ENCODE assay signal across 8 mouse cellular contexts in genomic region chr15:31530659-31531445, GRCm38 (mm10). TPM values are rescaled to one million over a fixed set of nuclear protein-coding genes. Genes with fewer than 3 reads are reported as not detected.
DNase-seq lines count a peak whose midpoint lies in the region; ATAC-seq and TF ChIP-seq lines count a peak whose summit lies in the region.

March6 (minus strand) TSS chr15:31531053.

- H3K27ac ChIP-seq in embryonic fibroblast, embryonic 13.5 days (ENCODE audit: insufficient read depth, low read length), result peak within 1 kb of the TSS; percentile 93
- peak within 1 kb of the TSS; percentile 98 for H3K27ac ChIP-seq in heart, embryonic 10.5 days
- peak within 1 kb of the TSS; percentile 94 for H3K27ac ChIP-seq in kidney, embryonic 15.5 days
- H3K27ac ChIP-seq in limb, embryonic 15.5 days, result peak within 1 kb of the TSS; percentile 96
- H3K27ac ChIP-seq in midbrain, postnatal 0 days (ENCODE audit: low read depth, low read length), result peak within 1 kb of the TSS; percentile 96

- DNase-seq in A20 (ENCODE audit: low read depth, low spot score), result peak; percentile 90
- peak; percentile 97 for DNase-seq in brain, adult 2 months (ENCODE audit: low read depth, low spot score)
- DNase-seq in heart, embryonic 10.5 days (ENCODE audit: low spot score), result peak; percentile 91
- peak; percentile 96 for DNase-seq in midbrain, postnatal 0 days (ENCODE audit: low spot score)
- peak; percentile 84 to 93 for DNase-seq in spleen, postnatal 10 days (ENCODE audit: low spot score in 2 of 2)

- no peaks in the 10 kb centered on the region for H3K9me3 ChIP-seq in heart, embryonic 10.5 days
- no peaks in the 10 kb centered on the region for H3K9me3 ChIP-seq in kidney, embryonic 15.5 days (replicated peaks)
- H3K9me3 ChIP-seq in limb, embryonic 15.5 days, result no peaks in the 10 kb centered on the region
- no peaks in the 10 kb centered on the region for H3K9me3 ChIP-seq in midbrain, postnatal 0 days (ENCODE audit: low read length)

- H3K4me1 ChIP-seq in embryonic fibroblast, embryonic 13.5 days (ENCODE audit: control insufficient read depth, insufficient read depth, low read length), result peaks cover 3% of the 10 kb centered on the region; the same call in 1 of the 2 replicates
- H3K4me1 ChIP-seq in heart, embryonic 10.5 days, result peaks cover 13% of the 10 kb centered on the region
- H3K4me1 ChIP-seq in kidney, embryonic 15.5 days, result peaks cover 25% of the 10 kb centered on the region
- peaks cover 12% of the 10 kb centered on the region; the same call in 1 of the 2 replicates for H3K4me1 ChIP-seq in limb, embryonic 15.5 days
- peaks cover 8% of the 10 kb centered on the region; the same call in 1 of the 2 replicates for H3K4me1 ChIP-seq in midbrain, postnatal 0 days (ENCODE audit: insufficient read depth, low read length)

- TF ChIP-seq CTCF in embryonic fibroblast, embryonic 13.5 days (IDR thresholded peaks at IDR 0.05; ENCODE audit: borderline replicate concordance, insufficient read depth, low read length), result no peak
- TF ChIP-seq CTCF in midbrain, postnatal 0 days (IDR thresholded peaks at IDR 0.05), result no peak

- H3K9ac ChIP-seq in kidney, embryonic 15.5 days, result peak within 1 kb of the TSS; percentile 92
- peak within 1 kb of the TSS; percentile 85 for H3K9ac ChIP-seq in limb, embryonic 15.5 days
- peak within 1 kb of the TSS; percentile 92 for H3K9ac ChIP-seq in midbrain, postnatal 0 days (replicated peaks; ENCODE audit: low read length, poor library complexity, severe bottlenecking)

- WGBS in heart, embryonic 10.5 days, result under 1% methylated on average over 92 of the region's 132 CpGs
- WGBS in kidney, embryonic 15.5 days, result under 1% methylated on average over 95 of the region's 132 CpGs
- WGBS in limb, embryonic 15.5 days, result under 1% methylated on average over 91 of the region's 132 CpGs
- WGBS in midbrain, postnatal 0 days, result under 1% methylated on average over 87 of the region's 132 CpGs

- peak; percentile 94 for ATAC-seq in kidney, embryonic 15.5 days (replicated peaks; ENCODE audit: low FRiP score)
- peak; percentile 88 for ATAC-seq in limb, embryonic 15.5 days (ENCODE audit: insufficient number of reproducible peaks, low FRiP score, low TSS enrichment, low read depth)
- peak; percentile 94 for ATAC-seq in midbrain, postnatal 0 days (ENCODE audit: low FRiP score)

- TF ChIP-seq POLR2A in embryonic fibroblast, embryonic 13.5 days (IDR thresholded peaks at IDR 0.05; ENCODE audit: low read depth, low read length), result peak; percentile 75

- H3K4me3 ChIP-seq in embryonic fibroblast, embryonic 13.5 days (ENCODE audit: insufficient read depth, low read length), result peak within 1 kb of the TSS; percentile 95
- H3K4me3 ChIP-seq in heart, embryonic 10.5 days, result peak within 1 kb of the TSS; percentile 94
- H3K4me3 ChIP-seq in kidney, embryonic 15.5 days (replicated peaks), result peak within 1 kb of the TSS; percentile 92
- H3K4me3 ChIP-seq in limb, embryonic 15.5 days, result peak within 1 kb of the TSS; percentile 73
- H3K4me3 ChIP-seq in midbrain, postnatal 0 days (ENCODE audit: low read depth, low read length), result peak within 1 kb of the TSS; percentile 92

- peaks cover 5% of the 10 kb centered on the region; the same call in 1 of the 2 replicates for H3K36me3 ChIP-seq in heart, embryonic 10.5 days
- H3K36me3 ChIP-seq in kidney, embryonic 15.5 days, result peaks cover 5% of the 10 kb centered on the region; the same call in 1 of the 2 replicates
- no peaks in the 10 kb centered on the region for H3K36me3 ChIP-seq in limb, embryonic 15.5 days
- H3K36me3 ChIP-seq in midbrain, postnatal 0 days (ENCODE audit: insufficient read depth, low read length), result no peaks in the 10 kb centered on the region

- peak within 1 kb of the TSS; percentile 64 for H3K4me2 ChIP-seq in kidney, embryonic 15.5 days
- H3K4me2 ChIP-seq in limb, embryonic 15.5 days, result peak within 1 kb of the TSS; percentile 60
- peak within 1 kb of the TSS; percentile 80 for H3K4me2 ChIP-seq in midbrain, postnatal 0 days (ENCODE audit: low read depth, low read length, poor library complexity, severe bottlenecking)

- no peaks in the 10 kb centered on the region for H3K27me3 ChIP-seq in heart, embryonic 10.5 days (ENCODE audit: insufficient read depth, poor library complexity, severe bottlenecking)
- no peaks in the 10 kb centered on the region for H3K27me3 ChIP-seq in kidney, embryonic 15.5 days
- H3K27me3 ChIP-seq in limb, embryonic 15.5 days, result no peaks in the 10 kb centered on the region
- H3K27me3 ChIP-seq in midbrain, postnatal 0 days (ENCODE audit: insufficient read depth, low read length), result no peaks in the 10 kb centered on the region

RNA-seq across cellular contexts. Expression of gene March6, which starts in this region (rescaled TPM):
- 39.2 and 42.7 TPM in 2 replicates for polyA plus RNA-seq in embryonic fibroblast, embryonic 13.5 days (2011; ENCODE audit: insufficient read length, low read depth, missing spikeins)
- polyA plus RNA-seq in heart, embryonic 10.5 days (2016; fragmentation: Nextera tagmentation; extraction: Ambion mirVana), result 30.5 and 37.3 TPM in 2 replicates
- 31.5 and 32.6 TPM in 2 replicates for polyA plus RNA-seq in kidney, embryonic 15.5 days (2015; fragmentation: Nextera tagmentation; extraction: Ambion mirVana)
- polyA plus RNA-seq in limb, embryonic 15.5 days (2015; fragmentation: Nextera tagmentation; extraction: Ambion mirVana), result 21.4 and 26.2 TPM in 2 replicates
- total RNA-seq in midbrain, postnatal 0 days (2014; rRNA removed), result 198 and 249 TPM in 2 replicates
- 66.4 and 72.1 TPM in 2 replicates for polyA plus RNA-seq in midbrain, postnatal 0 days (2015; fragmentation: Nextera tagmentation; extraction: Ambion mirVana)

Comparison
In these comparisons a context has a peak if more than half of its experiments do, and no peak if none do; other contexts are left out.
1. Peak in every context shown above with its lines: DNase-seq, ATAC-seq, H3K4me3 ChIP-seq and H3K27ac ChIP-seq.